Mouse (Mus musculus) ovary, adult 10 weeks (tissue): ENCODE results near the gene Lexm. TPM values are rescaled to one million over a fixed set of nuclear protein-coding genes. Genes with fewer than 3 reads are reported as not detected.

ENCODE experiments used
- polyA plus RNA-seq: library from polyadenylated mRNA; stranded (reverse); fragments of 350-450 nt; fragmentation: Illumina TruSeq; extraction: RNeasy Lipid Tissue Mini Kit (QIAGEN cat#74804); gene quantifications from one replicate; pipeline ENCODE4 v1.2.3, GENCODE M21; 2014

The Lexm gene
- not detected for polyA plus RNA-seq

DNA sequence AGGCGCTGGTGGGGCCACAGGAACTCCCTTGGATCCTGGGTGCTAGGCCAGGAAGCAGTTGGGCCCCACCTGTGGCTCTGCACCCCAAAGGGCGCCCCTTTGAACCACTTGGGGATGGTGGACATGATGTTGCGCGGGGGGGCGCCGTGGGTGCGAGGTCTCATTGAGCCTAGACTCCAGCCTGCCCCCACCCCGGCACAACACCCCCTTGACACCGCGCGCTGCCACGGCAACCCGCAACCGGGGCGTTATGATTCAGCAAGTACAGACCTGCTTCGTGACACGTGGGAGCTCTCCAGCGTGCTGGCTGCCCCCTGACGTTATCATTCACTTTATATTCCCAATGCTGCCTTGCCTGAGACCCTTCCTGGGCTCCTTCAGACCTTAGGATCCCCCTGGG lies at the start of gene Lexm:
Gene Lexm, minus strand, starts transcription at position 186 of the 400 bp plus-strand sequence.

DNA sequence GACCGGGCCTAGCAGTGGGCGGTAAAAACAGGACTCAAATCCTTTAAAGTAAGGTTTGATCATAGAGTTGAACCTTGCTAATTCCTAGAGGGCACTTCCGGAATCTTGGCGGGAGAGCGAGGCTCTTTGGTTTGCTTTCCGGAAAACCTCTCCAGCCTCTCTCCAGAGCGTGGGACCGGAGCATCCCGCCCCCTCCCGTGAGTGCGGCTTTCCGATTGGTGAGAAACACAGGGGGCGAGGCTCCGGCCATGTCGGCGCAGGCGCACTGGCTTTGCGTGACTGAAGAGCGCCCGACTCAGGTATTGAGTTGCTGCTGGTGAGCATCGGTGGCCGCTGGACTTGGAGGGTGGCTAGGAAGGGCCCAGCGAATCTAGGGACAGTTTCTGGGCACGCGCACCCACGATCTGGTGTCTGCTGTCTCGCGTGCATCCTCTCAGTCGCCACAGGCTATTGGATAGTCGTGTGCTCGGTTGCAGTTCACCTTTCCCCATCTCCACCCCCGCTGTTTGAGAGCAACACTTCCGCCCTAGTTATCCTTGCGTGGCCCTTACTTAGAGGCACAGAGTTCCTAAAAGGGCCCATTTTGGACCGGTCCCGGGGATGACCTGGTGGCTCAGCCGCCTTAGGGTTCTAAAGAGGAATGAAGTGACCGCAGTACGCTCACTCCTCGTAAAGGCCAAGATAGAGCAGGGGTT lies 33.9 kb upstream of the Lexm start, which contains the start of gene Pars2:
Gene Pars2, plus strand, starts transcription at position 237 of the 695 bp plus-strand sequence.

DNA sequence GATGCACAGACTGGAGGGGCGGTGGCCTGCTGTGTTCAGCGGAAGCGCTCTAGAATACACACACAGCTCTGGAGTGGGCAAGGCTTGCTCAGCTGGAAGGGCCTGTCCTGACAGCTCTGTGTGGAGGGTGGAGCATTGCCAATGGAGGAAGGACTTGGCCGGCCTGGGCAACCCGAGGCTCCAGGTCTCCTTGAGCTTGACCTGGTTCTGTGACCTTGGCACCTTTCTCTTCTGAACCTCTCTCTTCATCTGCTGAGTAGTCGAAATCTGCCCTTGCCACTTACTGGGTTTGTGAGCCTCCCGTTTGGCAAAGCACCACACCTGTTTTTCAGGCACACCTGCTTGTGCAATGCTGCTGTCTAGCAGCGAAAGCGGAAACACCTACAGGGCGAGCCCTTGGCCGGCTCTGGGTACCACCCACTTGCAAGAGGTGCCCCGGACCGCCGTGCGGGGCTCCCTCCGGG lies 5.0 kb upstream of the Lexm start, which contains the start of gene Ttc22:
Gene Ttc22, plus strand, starts transcription at position 403 of the 464 bp plus-strand sequence.

DNA sequence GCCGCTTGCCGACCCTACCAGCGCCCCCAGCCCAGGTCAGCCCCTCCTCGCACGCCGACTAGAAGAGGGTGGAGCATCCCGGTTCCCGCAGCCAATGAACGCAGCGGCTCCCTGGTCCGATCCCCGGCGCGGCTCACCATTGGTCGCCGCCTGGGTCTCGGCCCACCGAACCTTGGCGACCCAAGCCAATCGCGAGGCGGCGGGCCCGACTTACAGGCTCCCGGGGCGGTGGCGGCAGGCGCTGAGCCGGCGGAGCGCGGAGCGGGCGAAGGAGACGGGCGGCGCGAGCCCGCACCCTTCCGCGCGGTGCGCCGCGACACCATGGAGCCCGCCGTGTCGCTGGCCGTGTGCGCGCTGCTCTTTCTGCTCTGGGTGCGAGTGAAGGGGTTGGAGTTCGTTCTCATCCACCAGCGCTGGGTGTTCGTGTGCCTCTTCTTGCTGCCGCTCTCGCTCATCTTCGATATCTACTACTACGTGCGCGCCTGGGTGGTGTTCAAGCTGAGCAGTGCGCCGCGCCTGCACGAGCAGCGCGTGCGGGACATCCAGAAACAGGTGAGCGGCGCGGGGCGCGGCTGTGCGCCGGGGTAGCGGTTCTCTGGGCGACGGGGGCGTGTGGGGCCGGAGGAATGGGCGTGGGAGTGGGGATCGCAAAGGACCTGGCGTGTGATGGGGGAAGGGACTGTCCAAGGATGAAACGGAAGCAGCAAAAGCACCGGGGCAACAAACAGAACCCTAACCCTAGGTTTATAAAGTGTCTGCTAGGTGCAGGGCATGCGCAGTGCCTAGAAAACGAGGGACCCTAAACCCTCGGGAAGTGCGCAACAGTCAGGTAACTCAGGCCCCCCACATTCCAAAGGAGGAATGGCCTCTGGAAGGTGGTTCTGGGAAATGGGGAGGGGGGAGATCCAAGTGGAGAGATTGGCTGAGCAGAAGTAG lies 55.9 kb downstream of the Lexm start, which contains the start of gene Dhcr24:
Gene Dhcr24, plus strand, starts transcription at position 193 of the 936 bp plus-strand sequence.

Other genes with a start within 250 kb of the Lexm start
- gene Pcsk9, start 152.9 kb downstream of the Lexm start, polyA plus RNA-seq, result not detected
- gene Bsnd, start 125.0 kb downstream of the Lexm start, polyA plus RNA-seq, result not detected
- 3.9 TPM for gene Dhcr24, start 56.2 kb downstream of the Lexm start, polyA plus RNA-seq
- not detected for gene Ttc22, start 5.2 kb upstream of the Lexm start, polyA plus RNA-seq
- 1.6 TPM for gene Pars2, start 33.8 kb upstream of the Lexm start, polyA plus RNA-seq
- gene Ttc4, start 61.7 kb upstream of the Lexm start, polyA plus RNA-seq, result 29.4 TPM
- not detected for gene Mroh7, start 113.7 kb upstream of the Lexm start, polyA plus RNA-seq
- not detected for gene Fam151a, start 116.6 kb upstream of the Lexm start, polyA plus RNA-seq
- gene Acot11, start 187.8 kb upstream of the Lexm start, polyA plus RNA-seq, result 1.7 TPM